Mouse (Mus musculus) ES-E14 (cell line): Measurements from ENCODE around the gene Ctnnd2. TPM values are rescaled to one million over a fixed set of nuclear protein-coding genes. Genes with fewer than 3 reads are reported as not detected.

Experiments
- DNase-seq: peaks from one replicate; pipeline ENCODE4 v3.0.0-alpha.2; 2013; ENCODE audit warnings: low read depth, low spot score
- H3K27ac ChIP-seq: 2 replicates; pipeline ENCODE4 v1.5.1; 2012; ENCODE audit warnings: low read depth, mild to moderate bottlenecking, low read length, moderate library complexity, mixed read lengths; ENCODE audit not compliant: poor library complexity, insufficient read depth, severe bottlenecking
- H3K36me3 ChIP-seq: 2 replicates; pipeline ENCODE4 v1.6.1; 2012; ENCODE audit warnings: mild to moderate bottlenecking, low read length, moderate library complexity, mixed read lengths; ENCODE audit not compliant: control insufficient read depth, poor library complexity, insufficient read depth, severe bottlenecking
- H3K4me1 ChIP-seq, 2 experiments: fragments of 150-350 bp in 1 of 2; sonication (generic) in 1 of 2; 2 replicates each; pipeline ENCODE4 v1.6.1; 2012; ENCODE audit warnings: low read length in 2 of 2, mild to moderate bottlenecking in 1 of 2, mixed read lengths in 1 of 2; ENCODE audit not compliant: control insufficient read depth in 2 of 2, insufficient read depth in 2 of 2, poor library complexity in 1 of 2
- H3K4me3 ChIP-seq, 2 experiments: fragments of 150-350 bp in 1 of 2; sonication (generic) in 1 of 2; 2 replicates each; pipeline ENCODE4 v1.5.1; 2012; ENCODE audit warnings: low read length in 2 of 2, low read depth in 1 of 2, mild to moderate bottlenecking in 1 of 2, mixed read lengths in 1 of 2; ENCODE audit not compliant: insufficient read depth in 1 of 2, poor library complexity in 1 of 2, severe bottlenecking in 1 of 2
- H3K9ac ChIP-seq: 2 replicates; pipeline ENCODE4 v1.6.1; 2012; ENCODE audit warnings: low read depth, mild to moderate bottlenecking, low read length, mixed read lengths; ENCODE audit not compliant: poor library complexity, insufficient read depth, severe bottlenecking
- H3K9me3 ChIP-seq: fragments of 150-350 bp; sonication (generic); 2 replicates; pipeline ENCODE4 v1.6.1; 2012; ENCODE audit warnings: low read depth, mild to moderate bottlenecking, low read length; ENCODE audit not compliant: control insufficient read depth, insufficient read depth
- CHD2 ChIP-seq: IDR thresholded peaks from 2 replicates; pipeline ENCODE4 v1.6.1; 2014; ENCODE audit warnings: mild to moderate bottlenecking, low read depth, low read length, inconsistent platforms
- HCFC1 ChIP-seq: IDR thresholded peaks from 2 replicates; pipeline ENCODE4 v1.6.1; 2012; ENCODE audit warnings: low read length, inconsistent platforms, borderline replicate concordance; ENCODE audit not compliant: insufficient read depth
- MAFK ChIP-seq: IDR thresholded peaks from 2 replicates; pipeline ENCODE4 v1.6.1; 2014; ENCODE audit warnings: mild to moderate bottlenecking, low read depth, low read length, inconsistent platforms; ENCODE audit not compliant: insufficient read depth
- ZC3H11A ChIP-seq: IDR thresholded peaks from 2 replicates; pipeline ENCODE4 v1.6.1; 2012; ENCODE audit warnings: low read depth, mild to moderate bottlenecking, inconsistent platforms, low read length, borderline replicate concordance
- ZNF384 ChIP-seq: IDR thresholded peaks from 2 replicates; pipeline ENCODE4 v1.6.1; 2012; ENCODE audit warnings: low read depth, low read length, inconsistent platforms
- in situ Hi-C, 2 experiments: fragments of 600-800 bp; cut with MboI; formaldehyde crosslinking; loops; one replicate each; pipeline ENCODE4 v1.15.1; 2025; ENCODE audit warnings: low sequenced_read_pairs in 2 of 2, inconsistent platforms in 1 of 2; ENCODE audit not compliant: unreplicated experiment in 2 of 2
- total RNA-seq: library from RNA; depleted of rRNA; stranded (reverse); fragments of 300-350 nt; gene quantifications from 2 replicates; pipeline ENCODE4 v1.2.3, GENCODE M21; 2012

The Ctnnd2 gene
- total RNA-seq, 1 experiment: 3.6 TPM

DNA sequence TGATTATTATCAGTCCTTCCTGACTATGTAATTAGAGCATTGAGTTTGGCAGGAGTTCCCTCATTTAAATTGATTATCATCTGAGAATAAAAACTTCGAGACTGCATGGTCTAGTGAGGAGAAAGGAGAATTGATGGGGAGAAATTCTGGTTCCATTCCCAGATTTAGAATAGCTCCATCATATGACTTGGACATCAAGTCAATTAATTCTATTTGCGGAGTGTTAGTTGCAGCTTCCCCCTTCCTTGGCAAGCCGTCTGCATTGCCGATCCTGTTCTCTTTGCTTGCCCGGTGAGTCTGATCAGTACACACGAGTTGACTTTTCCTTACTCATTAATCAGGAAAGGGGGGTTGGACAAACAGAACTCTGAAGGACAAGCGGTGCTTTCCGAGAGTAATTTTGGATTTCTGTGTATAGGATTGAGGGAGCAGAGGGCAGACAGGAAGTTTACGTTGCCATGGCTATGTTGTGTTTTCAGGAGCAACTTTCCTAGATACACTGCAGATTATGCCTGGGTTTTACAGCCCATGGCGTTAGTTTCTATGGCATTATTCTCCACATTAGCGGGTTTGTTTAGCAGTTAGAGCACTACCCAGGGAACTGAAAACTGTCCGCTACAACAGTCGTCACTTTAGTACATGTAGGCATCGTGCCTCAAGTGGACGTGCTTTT is 113.3 kb downstream of the Ctnnd2 start:
- no peak overlapping the region for H3K27ac ChIP-seq
- in situ Hi-C loops: no loop called here
- H3K36me3 ChIP-seq: no peaks in the 10 kb centered on the region
- H3K9me3 ChIP-seq: no peaks in the 10 kb centered on the region
- H3K4me3 ChIP-seq: no peak overlapping the region
- TF ChIP-seq HCFC1: no peak
- H3K9ac ChIP-seq: no peak overlapping the region
- no peak for DNase-seq
- no peaks in the 10 kb centered on the region for H3K4me1 ChIP-seq

DNA sequence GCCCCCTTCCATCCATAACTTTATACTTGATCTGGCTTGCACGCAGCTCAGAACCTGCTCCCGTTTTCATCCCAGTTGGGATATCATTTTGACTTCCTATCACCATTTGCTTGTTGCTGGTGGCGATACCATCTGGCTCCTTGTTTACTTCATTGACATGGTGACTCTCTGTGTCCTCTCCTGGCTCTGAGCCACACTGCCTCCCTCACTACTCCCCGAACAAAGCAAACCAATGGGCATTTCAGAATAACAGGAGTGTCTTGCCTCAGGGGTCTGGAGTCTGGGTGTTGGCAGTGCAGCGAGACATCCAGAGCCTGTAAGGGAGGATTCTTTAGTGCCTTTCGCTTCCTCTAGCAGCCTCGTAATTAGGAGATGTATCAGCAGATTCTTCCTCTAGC is 113.9 kb downstream of the Ctnnd2 start:
- H3K36me3 ChIP-seq: no peaks in the 10 kb centered on the region
- no peak for DNase-seq
- no peak overlapping the region for H3K27ac ChIP-seq
- no peak overlapping the region for H3K4me3 ChIP-seq
- no peak overlapping the region for H3K9ac ChIP-seq
- H3K9me3 ChIP-seq: no peaks in the 10 kb centered on the region
- in situ Hi-C loops: no loop called here
- H3K4me1 ChIP-seq: no peaks in the 10 kb centered on the region
- no peak for TF ChIP-seq CHD2

DNA sequence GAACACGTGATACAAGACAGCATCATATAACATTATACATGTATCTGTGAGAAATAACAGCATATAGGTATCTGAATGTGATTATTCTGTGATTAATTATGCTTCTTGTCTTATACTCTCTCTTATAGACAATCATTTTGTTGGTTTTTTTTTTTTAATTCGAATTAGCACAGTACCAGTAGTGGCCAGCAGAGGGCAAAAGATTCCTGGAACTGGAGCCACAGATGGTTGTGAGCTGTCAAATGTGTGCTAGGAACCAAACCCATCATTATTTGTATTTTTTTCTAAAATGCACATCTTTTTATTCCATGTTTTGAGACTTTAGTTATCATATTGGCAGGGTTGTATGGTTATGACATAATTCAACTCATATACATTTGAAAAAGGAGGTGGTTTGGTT is 130.4 kb downstream of the Ctnnd2 start:
- Histone ChIP-seq H3K9me3 (no peaks in the 10 kb centered on the region), H3K4me1 (no peaks in the 10 kb centered on the region), H3K36me3 (no peaks in the 10 kb centered on the region), H3K9ac (no peak overlapping the region), H3K27ac (no peak overlapping the region), H3K4me3 (no peak overlapping the region)
- peak; percentile 24 for DNase-seq
- TF ChIP-seq ZNF384 (peak; percentile 54; the same call in 1 of the 2 replicates), ZC3H11A (peak; percentile 55; the same call in 1 of the 2 replicates), CHD2 (no peak), HCFC1 (no peak), MAFK (no peak)
- in situ Hi-C loops: no loop called here

DNA sequence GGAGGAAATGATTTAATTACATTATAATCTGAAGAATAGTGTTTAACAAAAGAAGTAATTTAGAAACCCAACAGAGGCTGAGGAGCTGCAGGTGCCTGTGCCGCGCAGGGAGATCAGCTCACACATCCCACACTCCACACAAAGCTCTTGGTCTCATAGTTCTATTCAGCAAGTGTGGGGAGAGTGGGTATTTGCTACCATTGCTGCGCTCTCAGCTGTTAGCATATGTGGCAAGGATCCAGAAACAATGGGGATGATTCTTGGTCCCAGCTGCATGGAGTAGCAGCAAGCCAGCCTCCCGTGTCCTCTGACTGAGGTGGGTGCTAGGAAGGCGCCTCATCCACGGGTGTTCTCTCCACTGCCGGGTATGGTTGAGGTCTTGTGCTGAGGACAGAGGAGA is 134.0 kb downstream of the Ctnnd2 start:
- H3K9me3 ChIP-seq: no peaks in the 10 kb centered on the region
- no peaks in the 10 kb centered on the region for H3K4me1 ChIP-seq
- DNase-seq: no peak
- H3K9ac ChIP-seq: no peak overlapping the region
- no peak overlapping the region for H3K4me3 ChIP-seq
- no peaks in the 10 kb centered on the region for H3K36me3 ChIP-seq
- TF ChIP-seq ZC3H11A: no peak
- no peak overlapping the region for H3K27ac ChIP-seq
- in situ Hi-C loops: no loop called here

DNA sequence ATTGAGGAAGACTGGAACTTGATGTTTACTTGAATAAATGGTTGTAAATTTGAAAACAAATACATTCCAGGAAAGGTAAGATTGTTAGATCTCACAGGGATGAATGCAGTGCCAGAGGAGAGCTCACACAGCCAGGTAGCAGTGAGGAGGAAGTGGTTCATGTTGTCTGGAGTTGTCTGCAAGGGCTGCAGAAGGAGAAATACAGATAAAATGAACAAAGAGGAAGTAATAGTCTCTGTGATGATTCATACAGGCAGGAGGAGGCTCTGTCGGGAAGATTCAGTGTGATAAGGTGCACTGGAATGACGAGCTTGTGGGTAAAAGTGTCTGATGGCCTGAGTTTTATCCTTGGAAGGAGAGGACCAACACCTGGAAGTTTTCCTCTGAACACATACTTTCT is 150.2 kb downstream of the Ctnnd2 start:
- no peak for TF ChIP-seq ZNF384
- no peak for TF ChIP-seq ZC3H11A
- no peak for TF ChIP-seq HCFC1
- no peak for TF ChIP-seq CHD2
- no peak for TF ChIP-seq MAFK
- Histone ChIP-seq H3K4me3 (no peak overlapping the region), H3K4me1 (no peaks in the 10 kb centered on the region), H3K27ac (no peak overlapping the region), H3K9me3 (no peaks in the 10 kb centered on the region), H3K9ac (no peak overlapping the region), H3K36me3 (no peaks in the 10 kb centered on the region)
- in situ Hi-C loops: no loop called here
- no peak for DNase-seq
